Mouse (Mus musculus) limb, embryonic 11.5 days (tissue): Measurements from ENCODE around the gene Wwc2. TPM values are rescaled to one million over a fixed set of nuclear protein-coding genes. Genes with fewer than 3 reads are reported as not detected.

Experiments used
- ATAC-seq: fragments of 200-750 bp; cut with Nextera tagmentation; 2 replicates; pipeline ENCODE4 v1.8.0; 2017; ENCODE audit warnings: low read depth; ENCODE audit not compliant: insufficient number of reproducible peaks, low FRiP score, low TSS enrichment
- DNase-seq: peaks from one replicate; pipeline ENCODE4 v3.0.0-alpha.2; 2015; ENCODE audit warnings: low spot score
- H3K27ac ChIP-seq: fragments of 300-500 bp; sonication (generic); replicated peaks from 2 replicates; pipeline ENCODE4 v1.5.1; 2014; ENCODE audit warnings: low read depth, mild to moderate bottlenecking, low read length
- H3K27me3 ChIP-seq: fragments of 300-500 bp; sonication (generic); 2 replicates; pipeline ENCODE4 v1.6.1; 2014; ENCODE audit warnings: mild to moderate bottlenecking, low read length, mixed read lengths; ENCODE audit not compliant: control insufficient read depth, insufficient read depth
- H3K36me3 ChIP-seq: fragments of 300-500 bp; sonication (generic); 2 replicates; pipeline ENCODE4 v1.6.1; 2014; ENCODE audit warnings: mild to moderate bottlenecking, low read length, moderate library complexity, mixed read lengths; ENCODE audit not compliant: control insufficient read depth, insufficient read depth
- H3K4me1 ChIP-seq: fragments of 300-500 bp; sonication (generic); 2 replicates; pipeline ENCODE4 v1.6.1; 2014; ENCODE audit warnings: low read length, mixed read lengths; ENCODE audit not compliant: control insufficient read depth, insufficient read depth
- H3K4me2 ChIP-seq: fragments of 300-500 bp; sonication (generic); 2 replicates; pipeline ENCODE4 v1.6.1; 2014; ENCODE audit warnings: low read depth, mild to moderate bottlenecking, moderate library complexity; ENCODE audit not compliant: severe bottlenecking
- H3K4me3 ChIP-seq: fragments of 300-500 bp; sonication (generic); 2 replicates; pipeline ENCODE4 v1.5.1; 2014; ENCODE audit warnings: low read depth, low read length
- H3K9ac ChIP-seq: fragments of 300-500 bp; sonication (generic); 2 replicates; pipeline ENCODE4 v1.6.1; 2014; ENCODE audit warnings: mild to moderate bottlenecking, low read length
- H3K9me3 ChIP-seq: fragments of 300-500 bp; sonication (generic); 2 replicates; pipeline ENCODE4 v1.6.1; 2016; ENCODE audit warnings: low read length; ENCODE audit not compliant: control insufficient read depth
- WGBS: fragments of 180-500 bp; shearing (Covaris S2); extraction: QIAGEN DNeasy Blood & Tissue Kit; methylation state at CpG from one replicate; pipeline ENCODE4 v1.1.7; 2014; 5-methylcytosine and 5-hydroxymethylcytosine counted together
- polyA plus RNA-seq: library from polyadenylated mRNA; unstranded; fragments of >200 nt; fragmentation: Nextera tagmentation; extraction: Ambion mirVana; gene quantifications from 2 replicates; pipeline ENCODE4 v1.2.1, GENCODE M21; 2014

Wwc2 gene
- polyA plus RNA-seq, 1 experiment from 2014 or later = 11.6 TPM

- DNase-seq (no peak), ATAC-seq (no peak)
- WGBS = 86% methylated on average over 20 of the region's 20 CpGs
- Histone ChIP-seq H3K27me3 (no peaks in the 10 kb centered on the region), H3K9me3 (no peaks in the 10 kb centered on the region), H3K36me3 (no peaks in the 10 kb centered on the region), H3K4me2 (no peak overlapping the region), H3K4me1 (no peaks in the 10 kb centered on the region), H3K27ac (no peak overlapping the region), H3K9ac (no peak overlapping the region), H3K4me3 (no peak overlapping the region)
Observed at GRCm38 (mm10) chr8:47820914-47821772, 169.6 kb downstream of the Wwc2 start.

- H3K36me3 ChIP-seq = no peaks in the 10 kb centered on the region
- H3K9ac ChIP-seq = no peak overlapping the region
- H3K27me3 ChIP-seq = no peaks in the 10 kb centered on the region
- WGBS = 88% methylated on average over 8 of the region's 8 CpGs
- ATAC-seq (no peak), DNase-seq (no peak)
- H3K27ac ChIP-seq = no peak overlapping the region
- H3K9me3 ChIP-seq = no peaks in the 10 kb centered on the region
- H3K4me1 ChIP-seq = no peaks in the 10 kb centered on the region
- H3K4me2 ChIP-seq = no peak overlapping the region
- no peak overlapping the region for H3K4me3 ChIP-seq
Observed at GRCm38 (mm10) chr8:47819034-47819433, 171.7 kb downstream of the Wwc2 start.

- ATAC-seq (no peak), DNase-seq (peak; percentile 50)
- Histone ChIP-seq H3K27ac (no peak overlapping the region), H3K9me3 (no peaks in the 10 kb centered on the region), H3K27me3 (no peaks in the 10 kb centered on the region), H3K4me2 (no peak overlapping the region), H3K36me3 (no peaks in the 10 kb centered on the region), H3K9ac (no peak overlapping the region), H3K4me1 (0 out of 2 replicates have a peak, but pooled peaks cover 3% of the 10 kb centered on the region), H3K4me3 (no peak overlapping the region)
- 80% methylated on average over 12 of the region's 12 CpGs for WGBS
Observed at GRCm38 (mm10) chr8:47811221-47811620, 179.5 kb downstream of the Wwc2 start.

- Histone ChIP-seq H3K9me3 (no peaks in the 10 kb centered on the region), H3K36me3 (no peaks in the 10 kb centered on the region), H3K4me1 (0 out of 2 replicates have a peak, but pooled peaks cover 3% of the 10 kb centered on the region), H3K27me3 (no peaks in the 10 kb centered on the region), H3K4me3 (no peak overlapping the region), H3K27ac (no peak overlapping the region), H3K4me2 (no peak overlapping the region), H3K9ac (no peak overlapping the region)
- ATAC-seq = no peak
- DNase-seq = no peak
- 79% methylated on average over 7 of the region's 7 CpGs for WGBS
Observed at GRCm38 (mm10) chr8:47810666-47811015, 180.1 kb downstream of the Wwc2 start.

GRCm38 (mm10) chr8:47809970-47810665 lies 180.6 kb downstream of the Wwc2 start:
- ATAC-seq = no peak
- no peaks in the 10 kb centered on the region for H3K36me3 ChIP-seq
- H3K9ac ChIP-seq = no peak overlapping the region
- no peaks in the 10 kb centered on the region for H3K9me3 ChIP-seq
- no peak overlapping the region for H3K27ac ChIP-seq
- no peak overlapping the region for H3K4me2 ChIP-seq
- 86% methylated on average over 14 of the region's 14 CpGs for WGBS
- 0 out of 2 replicates have a peak, but pooled peaks cover 3% of the 10 kb centered on the region for H3K4me1 ChIP-seq
- no peak for DNase-seq
- no peaks in the 10 kb centered on the region for H3K27me3 ChIP-seq
- H3K4me3 ChIP-seq = no peak overlapping the region

- Histone ChIP-seq H3K27me3 (no peaks in the 10 kb centered on the region), H3K4me3 (no peak overlapping the region), H3K27ac (no peak overlapping the region), H3K4me2 (no peak overlapping the region), H3K9me3 (peaks cover 3% of the 10 kb centered on the region; the same call in 1 of the 2 replicates), H3K36me3 (no peaks in the 10 kb centered on the region), H3K9ac (no peak overlapping the region), H3K4me1 (0 out of 2 replicates have a peak, but pooled peaks cover 3% of the 10 kb centered on the region)
- no peak for ATAC-seq
- no peak for DNase-seq
- WGBS = 88% methylated on average over 1 of the region's 1 CpGs
Observed at GRCm38 (mm10) chr8:47804262-47804661, 186.5 kb downstream of the Wwc2 start.

- Histone ChIP-seq H3K4me3 (no peak overlapping the region), H3K27me3 (no peaks in the 10 kb centered on the region), H3K9me3 (peaks cover 3% of the 10 kb centered on the region; the same call in 1 of the 2 replicates), H3K4me2 (no peak overlapping the region), H3K27ac (no peak overlapping the region), H3K36me3 (no peaks in the 10 kb centered on the region), H3K9ac (no peak overlapping the region), H3K4me1 (0 out of 2 replicates have a peak, but pooled peaks cover 3% of the 10 kb centered on the region)
- no peak for ATAC-seq
- DNase-seq = no peak
- 81% methylated on average over 2 of the region's 2 CpGs for WGBS
Observed at GRCm38 (mm10) chr8:47802349-47802748, 188.4 kb downstream of the Wwc2 start.

GRCm38 (mm10) chr8:47799438-47799837 lies 191.3 kb downstream of the Wwc2 start:
- no peaks in the 10 kb centered on the region for H3K36me3 ChIP-seq
- H3K9me3 ChIP-seq = peaks cover 3% of the 10 kb centered on the region; the same call in 1 of the 2 replicates
- H3K4me1 ChIP-seq = no peaks in the 10 kb centered on the region
- no peaks in the 10 kb centered on the region for H3K27me3 ChIP-seq
- no peak overlapping the region for H3K4me2 ChIP-seq
- ATAC-seq (no peak), DNase-seq (no peak)
- 87% methylated on average over 6 of the region's 6 CpGs for WGBS
- H3K9ac ChIP-seq = no peak overlapping the region
- no peak overlapping the region for H3K27ac ChIP-seq
- H3K4me3 ChIP-seq = no peak overlapping the region
